Mouse (Mus musculus) spleen, adult 12 weeks (tissue): Measurements from ENCODE around the gene Hprt.

Experiments
- DNase-seq: peaks from one replicate; pipeline ENCODE4 v3.0.0; 2022; ENCODE audit warnings: low spot score

Hprt gene

DNA sequence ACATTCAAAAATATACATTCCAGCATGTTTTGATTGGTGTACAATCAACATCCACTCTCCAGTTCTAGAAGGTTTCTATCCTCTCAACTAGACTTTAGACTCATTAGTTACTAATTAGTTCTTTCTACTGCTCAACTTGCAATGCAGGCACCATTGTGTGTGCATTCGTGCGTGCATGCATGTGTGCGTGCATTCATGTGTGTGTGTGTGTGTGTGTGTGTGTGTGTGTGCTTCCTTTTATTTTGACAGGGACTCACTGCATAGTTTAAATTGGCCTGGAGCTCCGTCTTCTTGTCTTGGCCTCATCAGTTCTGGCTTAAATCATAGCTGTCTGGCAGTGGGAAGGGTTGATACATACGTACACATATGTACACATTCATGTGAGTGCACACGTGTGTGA is 53.1 kb downstream of the Hprt start:
- no peak for DNase-seq

DNA sequence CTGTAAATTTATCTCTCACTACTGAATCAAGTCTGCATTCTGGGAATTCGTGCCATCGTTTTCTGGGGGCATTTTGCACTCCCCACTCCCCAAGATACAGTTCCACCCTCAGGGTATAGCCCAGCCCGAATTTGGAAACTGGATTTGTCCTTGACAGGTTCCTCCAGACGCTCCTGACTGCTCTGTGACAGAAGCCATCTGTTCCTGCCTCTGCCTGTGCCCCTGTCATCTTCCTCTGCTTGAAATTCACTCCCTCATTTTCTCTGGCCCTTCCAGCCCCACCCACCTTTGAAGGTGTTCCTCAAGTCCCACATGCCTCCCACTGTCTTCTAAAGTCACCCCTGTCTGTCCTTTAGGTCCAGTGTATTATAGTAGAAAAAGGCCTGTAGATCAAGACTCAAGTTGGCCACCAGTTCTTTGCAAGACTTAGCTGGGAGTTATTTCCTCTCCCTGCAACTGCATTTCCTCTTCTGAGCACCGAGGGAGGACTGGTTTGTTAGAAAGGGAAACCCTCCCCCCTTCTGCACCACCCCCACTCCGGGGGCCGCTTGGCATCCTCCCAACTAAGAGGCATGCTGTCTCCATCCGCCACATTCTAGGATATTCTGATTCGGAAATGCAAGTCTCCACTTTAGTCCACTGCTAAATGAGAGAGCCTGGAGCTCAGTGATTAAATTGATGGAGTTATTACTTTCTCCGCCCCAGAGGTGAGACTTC is 57.4 kb downstream of the Hprt start:
- DNase-seq = no peak

DNA sequence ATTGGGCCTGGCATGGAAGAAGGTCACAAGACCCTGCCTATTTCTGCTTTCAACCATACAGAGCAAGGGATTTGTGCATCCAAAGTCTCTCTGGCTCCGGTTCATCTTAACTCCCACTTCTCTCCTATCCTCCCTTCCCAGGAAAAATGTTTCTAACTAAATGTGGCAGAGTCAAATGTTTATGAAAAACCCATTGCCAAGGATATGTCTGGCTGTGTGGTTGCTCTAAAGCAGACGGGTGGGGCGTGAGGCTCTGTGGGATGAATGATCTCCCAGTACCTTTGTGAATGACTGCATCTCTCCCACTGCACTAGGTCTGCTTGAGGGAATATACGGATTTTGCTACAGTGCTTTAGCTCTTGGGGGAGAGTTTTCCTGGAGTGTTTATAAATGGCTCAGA is 58.1 kb downstream of the Hprt start:
- no peak for DNase-seq

DNA sequence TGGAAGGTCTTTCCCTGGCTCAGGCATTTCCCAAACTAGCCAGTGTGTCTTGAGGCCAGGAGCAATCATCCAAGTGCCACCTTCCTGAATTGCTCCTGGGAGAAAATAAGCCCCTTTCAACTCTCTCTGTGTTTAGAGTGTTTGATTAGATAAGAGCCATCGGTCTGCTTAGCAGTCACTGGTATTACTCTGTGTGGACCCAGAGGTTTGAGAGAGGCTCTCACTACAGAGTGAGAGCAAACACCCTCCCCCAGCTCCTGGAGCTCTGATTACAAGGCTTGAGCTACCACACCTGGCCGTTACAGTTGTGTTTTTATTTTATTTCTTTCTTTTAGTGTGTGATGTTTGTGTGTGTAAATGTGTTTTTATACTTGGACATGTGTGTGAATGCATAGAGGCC is 59.0 kb downstream of the Hprt start:
- no peak for DNase-seq

DNA sequence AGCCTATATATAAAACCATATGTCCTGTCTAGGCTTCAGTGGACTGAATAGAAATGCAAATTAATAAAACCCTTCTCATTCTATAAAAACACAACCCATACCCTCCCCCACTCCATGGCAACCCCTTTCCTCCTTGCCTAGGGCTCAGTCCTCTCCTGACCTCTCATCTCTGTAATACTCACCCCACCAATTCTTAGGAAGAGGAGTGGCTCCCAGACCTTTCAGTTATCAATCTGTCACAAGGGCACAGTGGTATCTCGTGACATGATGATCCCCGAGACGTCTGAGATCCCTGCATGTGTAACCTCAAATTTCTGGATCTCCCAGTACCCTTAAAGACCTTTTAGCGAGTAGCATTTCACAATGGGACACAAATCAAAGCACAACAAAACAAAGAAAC is 61.3 kb downstream of the Hprt start:
- no peak for DNase-seq

DNA sequence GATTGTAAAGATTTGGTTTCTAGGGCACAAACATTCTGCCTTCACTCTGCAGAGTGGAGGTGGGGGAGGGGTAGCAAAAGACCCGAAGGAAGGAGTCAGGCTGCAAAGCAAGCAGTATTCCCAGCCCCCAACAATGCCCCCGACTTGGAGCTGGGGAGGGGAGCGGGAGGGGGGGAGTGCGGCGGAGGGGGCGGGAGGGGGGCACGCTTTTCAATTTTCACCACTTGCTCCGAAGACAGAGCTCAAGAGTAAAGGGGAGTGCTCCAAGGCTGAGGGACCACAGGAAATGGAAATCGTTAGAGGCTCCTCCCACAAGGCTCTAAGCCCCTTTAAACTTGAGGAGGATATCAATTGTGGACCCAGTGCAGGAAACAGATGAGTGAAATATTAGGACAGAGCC is 62.4 kb downstream of the Hprt start:
- DNase-seq = no peak

DNA sequence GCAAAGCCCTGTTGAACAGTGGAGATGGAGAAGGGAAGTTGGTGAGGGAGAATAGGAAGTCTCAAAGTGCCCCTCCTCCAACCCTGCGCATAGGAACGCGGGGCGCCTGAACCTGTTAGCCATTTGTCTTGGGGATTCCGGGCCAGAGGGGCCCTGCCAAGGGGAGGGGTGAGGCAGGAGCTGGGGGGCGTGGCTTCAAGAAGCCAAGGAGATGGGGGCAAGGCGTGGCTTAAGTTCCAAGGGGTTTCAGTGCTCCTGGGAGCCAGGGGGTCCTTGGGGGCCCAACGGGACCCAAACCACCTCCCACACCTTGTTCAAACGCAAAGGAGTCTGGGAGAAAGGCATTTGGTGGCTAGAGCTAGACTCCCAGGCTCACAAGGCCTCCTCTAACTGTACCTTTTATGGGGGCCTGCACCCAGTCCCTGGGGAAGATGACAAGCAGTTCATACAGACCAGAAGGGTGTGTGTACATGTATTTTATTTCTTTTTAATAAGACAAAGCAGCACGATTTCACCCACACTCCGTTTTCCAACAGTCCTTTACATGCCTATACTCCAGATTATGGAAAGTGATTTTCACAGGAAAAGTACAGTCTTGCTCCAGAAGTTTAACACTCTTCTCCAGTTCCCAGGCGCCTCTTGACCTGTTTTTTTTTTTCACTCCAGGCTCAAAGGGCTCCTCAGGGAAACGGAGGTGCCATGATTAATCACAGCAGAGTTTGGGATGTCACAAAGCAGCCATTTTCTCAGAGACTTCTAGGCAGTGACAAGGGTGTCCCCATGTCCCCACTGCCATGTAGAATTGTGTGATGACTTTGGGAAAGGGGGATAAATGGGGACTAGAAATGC is 64.9 kb downstream of the Hprt start:
- no peak for DNase-seq

DNA sequence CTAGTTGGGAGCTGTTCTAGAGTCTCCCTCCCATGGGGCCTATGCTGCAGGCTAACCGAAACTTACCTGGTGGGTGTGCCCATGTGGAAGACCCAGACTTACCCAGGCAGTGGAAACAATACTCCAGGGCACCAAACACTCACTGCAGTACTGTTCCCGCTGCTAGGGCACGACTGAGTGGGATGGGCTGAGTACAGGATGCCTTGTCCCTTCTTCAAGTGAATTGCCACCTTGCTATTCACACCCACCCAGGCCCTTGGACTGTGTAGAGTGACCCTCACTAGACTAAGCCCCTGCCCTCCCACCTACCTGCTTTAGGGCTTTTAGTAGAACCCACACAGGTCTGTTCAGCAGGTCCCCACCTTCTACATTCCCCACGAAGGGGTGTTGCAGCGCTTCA is 65.9 kb downstream of the Hprt start:
- DNase-seq = no peak

DNA sequence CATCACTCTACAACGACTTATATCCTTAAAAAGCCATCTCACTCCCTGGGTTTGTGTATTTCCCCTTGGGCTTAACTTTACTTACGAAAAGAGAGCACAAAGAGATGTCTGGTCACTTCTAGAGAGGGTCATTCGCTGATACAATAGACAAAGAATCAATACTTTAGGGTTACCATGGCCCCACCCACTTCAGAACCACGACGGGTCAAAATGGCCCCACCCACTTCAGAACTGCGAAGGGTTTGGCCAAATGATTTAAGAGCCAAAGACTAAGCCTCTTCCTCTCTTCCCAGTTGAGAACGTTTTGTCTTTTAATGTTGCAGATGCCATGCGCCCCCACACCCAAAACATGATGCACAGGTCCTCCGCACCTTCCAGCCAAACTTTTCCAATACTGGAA is 67.8 kb downstream of the Hprt start:
- DNase-seq = no peak

DNA sequence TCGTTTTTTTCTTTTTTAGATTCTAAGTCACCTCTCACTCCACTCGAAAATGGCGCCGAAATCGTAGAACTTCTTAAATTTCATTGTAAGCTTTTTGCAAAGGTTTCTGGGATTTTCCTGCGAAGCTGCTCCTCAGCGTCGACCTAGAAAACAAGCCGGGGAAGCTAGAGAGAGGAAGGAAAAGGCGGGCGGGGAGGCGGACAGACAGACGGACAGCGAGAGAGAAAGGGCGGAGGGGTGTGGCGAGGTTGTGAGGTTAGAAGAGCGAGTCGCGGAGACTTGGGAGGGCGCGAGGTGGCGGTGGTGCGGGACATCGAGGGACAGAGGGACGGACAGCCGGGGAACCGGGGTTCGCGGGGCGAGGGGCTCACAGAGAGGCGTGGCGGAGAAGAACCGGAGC is 68.7 kb downstream of the Hprt start:
- peak; percentile 15 for DNase-seq

DNA sequence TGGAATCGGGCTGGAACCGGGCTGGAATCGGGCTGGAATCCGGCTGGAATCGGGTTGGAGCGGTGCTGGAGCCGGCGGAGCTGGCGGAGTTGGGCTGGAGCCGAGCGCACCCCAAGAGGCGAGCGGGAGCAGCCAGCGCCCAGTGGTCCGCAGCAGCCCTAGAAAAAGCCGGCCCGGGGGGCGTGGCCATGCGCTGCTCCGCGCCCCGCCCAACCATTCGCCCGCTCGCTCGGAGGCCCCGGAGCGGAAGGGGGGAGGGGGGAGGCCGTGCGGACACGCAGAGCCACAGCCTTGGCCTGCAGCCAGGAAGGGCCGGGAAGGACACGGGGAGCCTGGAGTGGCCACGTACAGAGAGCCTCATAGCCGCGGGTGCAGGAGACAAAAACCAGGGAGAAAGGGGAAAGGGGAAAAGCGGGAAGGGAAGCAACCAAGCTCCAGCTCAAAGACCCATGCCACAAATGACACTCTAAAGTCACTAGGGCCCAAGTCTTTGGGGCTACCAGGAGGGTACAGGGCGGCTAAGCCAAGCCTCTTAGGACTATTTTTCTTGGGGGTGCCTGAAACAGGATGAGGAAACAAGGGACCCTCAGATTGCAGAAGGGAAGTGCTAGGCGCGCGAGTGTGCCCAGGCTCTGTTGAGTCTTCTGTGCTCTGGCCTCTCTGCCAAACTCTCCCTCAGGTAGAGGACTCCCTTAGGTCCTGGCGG is 69.3 kb downstream of the Hprt start:
- DNase-seq = peak; percentile 54

DNA sequence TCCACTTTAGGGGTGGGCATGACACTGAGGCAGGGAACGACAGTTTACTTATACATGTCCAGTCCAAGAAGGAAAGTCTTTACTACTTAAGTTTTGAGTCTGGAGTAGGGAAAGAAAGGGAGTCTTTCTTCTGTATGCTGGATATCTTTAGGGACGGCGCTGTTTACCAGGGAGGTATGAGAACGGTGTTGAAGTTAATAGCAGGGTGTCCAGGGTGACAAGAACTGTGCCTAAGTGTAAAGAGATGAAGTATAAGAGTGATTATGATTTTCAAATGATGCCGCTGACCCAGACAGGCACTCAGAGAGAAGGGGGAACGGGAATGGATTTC is 69.8 kb downstream of the Hprt start:
- DNase-seq = no peak

DNA sequence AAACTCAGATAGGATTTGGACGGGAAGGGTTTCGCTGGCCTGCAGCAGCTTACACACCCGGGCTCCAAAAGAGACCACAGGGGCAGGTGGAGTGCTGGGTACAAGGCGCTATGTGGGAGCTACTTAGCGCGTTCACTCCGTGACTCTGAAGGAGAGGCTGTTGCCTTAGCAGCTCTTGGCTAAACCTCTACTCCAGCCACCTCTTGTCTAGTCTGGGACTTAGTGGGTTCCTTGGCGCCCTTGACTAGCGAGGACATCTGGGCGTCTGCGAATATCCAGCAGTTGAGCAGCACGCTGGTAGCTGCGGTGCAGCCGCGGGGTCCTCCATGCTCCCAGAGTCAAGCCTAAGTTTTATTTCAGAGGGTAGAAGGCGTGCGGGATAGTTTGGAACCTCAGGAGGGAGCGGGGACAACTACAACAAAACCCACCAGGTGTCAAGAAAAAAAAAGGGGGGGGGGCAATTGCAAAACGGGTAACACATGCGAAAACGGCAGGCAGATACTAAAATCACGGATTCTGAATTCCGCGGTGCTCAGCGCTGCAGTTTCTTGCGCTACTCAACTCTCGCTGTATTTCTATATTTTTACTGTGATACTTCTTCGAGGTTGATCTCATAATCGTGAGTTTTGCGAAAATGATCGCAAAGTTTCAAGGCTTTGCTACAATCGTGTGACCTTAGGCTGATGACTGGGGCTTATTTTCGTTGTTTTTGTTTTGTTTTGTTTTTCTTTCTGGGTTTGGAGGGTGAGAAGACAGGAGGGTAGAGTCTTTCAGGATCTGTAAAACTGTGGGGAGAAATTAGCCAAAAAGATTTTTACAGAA is 70.7 kb downstream of the Hprt start:
- DNase-seq = no peak

DNA sequence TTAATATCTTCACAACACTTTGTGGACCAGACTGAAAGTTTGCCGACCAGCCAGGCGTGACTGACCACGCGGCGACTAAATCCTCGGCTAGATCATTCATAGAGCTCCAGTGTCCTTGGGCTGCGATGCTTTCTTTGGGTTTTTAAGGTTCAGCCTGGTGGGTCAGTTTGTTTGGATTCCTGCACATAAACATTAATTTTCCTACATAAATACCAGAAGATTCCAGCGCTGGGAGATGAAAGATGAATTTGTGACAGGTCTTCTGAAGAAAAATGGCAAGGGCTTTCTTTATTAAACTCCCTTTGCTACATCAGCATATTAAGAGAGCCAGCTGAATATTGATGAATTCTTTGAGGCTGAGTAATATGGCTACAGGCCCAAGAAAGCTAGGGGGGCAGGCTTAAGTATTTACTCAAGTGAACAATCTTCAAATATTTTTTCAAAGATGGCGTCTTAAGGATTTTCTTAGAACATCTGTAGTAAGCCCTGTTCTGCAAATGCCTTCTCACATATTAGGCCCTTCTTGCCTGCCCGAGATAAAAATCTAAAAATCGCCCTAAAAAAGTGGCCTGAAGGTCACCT is 71.6 kb downstream of the Hprt start:
- DNase-seq = no peak

DNA sequence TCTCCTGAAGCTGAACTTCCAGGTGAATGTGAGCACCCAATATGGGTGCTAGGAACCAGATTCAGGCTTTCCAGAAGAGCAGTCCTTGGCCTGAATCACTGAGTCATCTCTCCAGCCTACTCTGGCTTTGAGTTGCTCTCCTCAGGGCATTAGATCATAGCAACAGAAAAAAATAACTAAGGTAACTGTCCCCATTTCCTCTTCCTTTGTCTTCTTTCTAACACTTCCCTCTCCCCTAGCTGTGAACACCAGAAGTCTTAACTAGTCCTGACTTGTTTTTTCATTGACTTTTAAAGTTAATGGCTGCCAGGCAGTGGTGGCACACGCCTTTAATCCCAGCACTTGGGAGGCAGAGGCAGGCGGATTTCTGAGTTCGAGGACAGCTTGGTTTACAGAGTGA is 76.5 kb downstream of the Hprt start:
- no peak for DNase-seq
